Mouse (Mus musculus) frontal cortex, postnatal 10 days (tissue): ENCODE measurements around the gene Bhlhe41.

Source experiments
- DNase-seq, 2 experiments: peaks; one replicate each; pipeline ENCODE4 v3.0.0; 2022; ENCODE audit warnings: low spot score in 2 of 2, mixed read lengths in 1 of 2

Bhlhe41 gene

DNA sequence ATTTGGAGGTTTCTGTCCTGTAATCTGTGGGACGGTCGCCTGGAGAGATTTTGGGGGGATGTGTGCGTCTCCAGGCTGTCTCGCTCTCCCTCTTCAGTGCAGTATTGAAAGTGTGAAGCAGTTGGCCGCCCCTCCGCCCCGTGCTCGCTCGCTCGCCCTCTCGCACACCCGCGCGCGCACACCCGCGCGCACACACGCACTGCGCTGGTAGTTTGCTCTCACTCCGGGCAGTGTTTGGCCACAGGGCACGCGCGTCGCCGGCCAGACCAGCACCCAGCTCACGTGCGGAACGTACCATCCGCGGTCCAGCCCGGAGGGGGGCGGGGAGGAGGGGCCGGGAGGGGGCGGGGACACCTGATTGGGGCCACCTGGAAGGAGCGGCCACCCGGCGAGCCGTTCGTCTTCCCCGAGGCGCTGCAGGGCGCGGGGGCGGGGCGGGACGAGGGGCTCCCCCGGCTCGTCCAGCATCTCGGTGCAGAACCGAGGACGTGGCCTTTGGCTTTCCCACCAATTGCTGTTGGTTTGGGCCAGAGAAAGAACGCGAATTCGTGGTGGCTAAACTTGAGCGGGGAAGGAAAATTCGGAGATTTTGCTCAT is at the start of gene Bhlhe41:
TSS of gene Bhlhe41 (minus strand) at position 270 of the 597 bp plus-strand sequence.
- DNase-seq: peak; percentile 72 to 75

DNA sequence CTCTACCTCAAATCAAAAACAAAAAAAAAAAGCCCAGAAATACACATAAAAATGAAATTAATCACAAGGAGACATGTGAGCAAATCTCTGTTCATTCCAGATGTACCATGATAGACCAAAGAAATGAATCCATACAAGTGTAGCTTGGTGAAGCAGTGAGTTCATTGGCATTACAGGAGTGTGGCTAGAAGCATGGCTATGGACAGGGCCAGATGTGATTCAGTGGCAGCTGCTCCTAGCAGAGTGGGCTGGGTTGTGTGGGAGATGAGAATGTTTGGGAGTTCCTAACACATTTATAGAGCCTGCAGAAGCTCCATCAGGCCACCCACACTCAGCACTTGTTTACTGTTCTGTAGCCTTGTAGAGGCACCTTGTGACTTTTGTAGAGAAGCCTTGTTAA is 46.9 kb upstream of the Bhlhe41 start:
- DNase-seq: no peak

- DNase-seq: no peak
Observed at GRCm38 (mm10) chr6:145910469-145911426, 45.4 kb upstream of the Bhlhe41 start.

GRCm38 (mm10) chr6:145909943-145910342 is 44.6 kb upstream of the Bhlhe41 start:
- no peak for DNase-seq

DNA sequence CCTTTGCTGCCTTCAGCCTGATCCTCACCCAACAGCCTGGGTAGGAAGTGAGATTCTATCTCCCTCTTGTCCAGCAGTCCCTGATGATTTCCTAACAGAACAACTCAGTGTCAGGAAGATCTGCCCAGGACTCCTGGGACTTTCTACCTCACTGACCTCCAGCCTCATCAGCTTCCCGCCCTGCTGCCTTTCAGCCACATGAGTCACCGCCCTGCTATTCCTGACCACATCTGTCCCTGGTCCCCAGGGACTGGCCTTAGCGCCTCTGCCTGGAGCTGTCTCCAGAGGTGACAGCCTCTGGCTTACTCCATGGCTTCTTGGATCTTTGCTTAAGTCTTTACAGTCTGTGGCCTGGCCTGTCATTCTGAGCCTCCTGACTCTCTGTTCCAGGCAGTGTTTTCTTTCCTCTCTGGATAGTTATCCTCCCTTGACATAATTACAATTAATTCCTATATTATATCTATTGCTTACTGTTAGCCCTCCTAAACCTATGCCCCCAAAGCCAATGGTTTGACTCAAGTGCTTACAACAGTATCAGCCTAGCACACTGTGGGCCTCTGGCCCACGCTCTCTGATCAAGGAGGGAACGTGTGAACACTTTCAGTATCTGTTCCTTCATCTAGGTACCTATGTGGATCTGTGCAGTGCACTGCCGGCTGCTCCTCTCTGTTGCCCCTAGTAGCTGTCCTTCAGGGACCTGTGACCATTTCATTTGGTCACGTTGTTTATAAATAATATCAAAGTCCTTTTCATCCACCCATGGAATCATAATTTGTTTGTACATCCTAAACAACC is 40.9 kb upstream of the Bhlhe41 start:
- DNase-seq: no peak

DNA sequence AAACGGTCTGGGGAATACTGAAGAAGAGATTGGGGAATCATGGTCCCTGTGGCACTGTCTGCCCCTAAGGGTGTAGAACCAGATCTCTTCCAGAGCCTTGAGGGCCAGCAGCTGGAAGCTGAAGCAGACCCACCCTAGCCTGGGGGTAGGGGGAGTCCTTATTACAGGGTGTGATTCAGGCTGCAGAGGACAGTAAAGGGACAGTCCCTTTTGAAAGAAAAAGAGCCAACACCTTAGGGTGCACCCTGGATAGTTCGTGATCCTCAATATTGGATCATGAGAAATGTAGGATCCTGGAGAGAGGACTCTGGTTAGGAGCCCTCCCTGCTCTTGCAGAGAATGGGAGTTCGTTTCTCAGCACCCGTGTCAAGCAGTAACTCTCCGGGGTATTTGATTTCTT is 39.3 kb upstream of the Bhlhe41 start:
- DNase-seq: no peak

- no peak for DNase-seq
Observed at GRCm38 (mm10) chr6:145904169-145904568, 38.8 kb upstream of the Bhlhe41 start.

GRCm38 (mm10) chr6:145894669-145895342 is 29.4 kb upstream of the Bhlhe41 start:
- DNase-seq: no peak

GRCm38 (mm10) chr6:145893366-145894021 is 28.1 kb upstream of the Bhlhe41 start:
- no peak for DNase-seq

DNA sequence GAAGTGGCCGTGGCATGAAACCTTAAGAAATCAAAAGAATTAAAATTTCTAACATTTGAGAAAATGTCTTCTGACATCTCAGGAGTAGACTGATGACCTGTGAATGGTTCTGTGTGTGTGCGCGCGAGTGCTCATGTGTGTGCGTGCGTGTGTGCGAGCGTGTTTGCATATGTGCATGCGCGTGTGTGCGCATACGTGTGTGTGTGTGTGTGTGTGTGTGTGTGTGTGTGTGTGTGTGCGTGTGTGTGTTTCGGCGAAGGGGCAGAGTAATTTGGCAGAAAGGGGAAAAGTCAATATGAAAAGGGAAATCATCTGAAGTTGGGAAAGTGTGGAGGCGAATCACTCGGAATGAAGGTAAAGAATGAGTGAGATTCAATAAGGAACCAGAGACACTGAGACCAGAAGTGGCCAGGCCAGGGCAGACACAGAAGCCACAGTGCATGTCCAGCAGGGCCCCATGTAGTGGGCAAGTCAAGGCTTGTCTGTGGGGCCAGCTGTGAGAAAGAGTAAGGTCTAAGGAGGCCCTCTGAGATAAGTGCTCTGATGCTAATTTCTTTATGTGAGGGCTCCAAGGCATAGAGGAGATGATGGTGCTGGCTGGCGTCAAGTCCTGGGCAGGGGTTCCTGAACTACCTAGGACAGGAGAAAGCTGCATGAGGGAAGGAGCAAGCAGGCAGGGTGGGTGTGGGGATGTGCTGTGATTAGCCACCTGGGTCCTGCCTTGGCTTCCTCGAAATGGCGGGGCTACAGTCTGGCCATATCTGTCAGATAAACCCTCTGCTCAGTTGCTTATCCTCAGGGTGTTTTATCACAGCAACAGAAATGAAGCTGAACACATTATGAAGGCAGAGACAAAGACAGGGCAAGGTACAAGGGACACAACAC is 27.3 kb upstream of the Bhlhe41 start:
- no peak for DNase-seq

- DNase-seq: no peak
Observed at GRCm38 (mm10) chr6:145891951-145892350, 26.6 kb upstream of the Bhlhe41 start.

DNA sequence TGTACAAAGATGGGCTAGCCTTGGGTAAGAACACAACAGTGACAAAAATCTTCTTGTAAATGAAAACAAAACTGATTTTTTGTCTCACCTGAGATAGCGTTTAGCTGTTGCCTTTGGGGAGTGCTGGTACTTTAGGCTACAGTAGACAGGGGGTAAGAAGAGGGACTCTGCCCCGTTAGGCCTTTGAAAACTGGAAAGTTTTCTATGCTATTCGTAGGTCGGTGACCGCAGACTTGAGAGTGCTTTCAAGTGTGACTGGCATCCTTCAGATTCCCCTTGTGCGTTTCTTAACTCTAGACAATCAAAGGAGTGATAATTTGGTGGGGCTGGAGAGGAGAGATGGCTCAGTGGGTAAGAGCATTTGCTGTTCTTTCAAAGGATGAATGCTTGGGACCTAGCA is 22.4 kb upstream of the Bhlhe41 start:
- no peak for DNase-seq

DNA sequence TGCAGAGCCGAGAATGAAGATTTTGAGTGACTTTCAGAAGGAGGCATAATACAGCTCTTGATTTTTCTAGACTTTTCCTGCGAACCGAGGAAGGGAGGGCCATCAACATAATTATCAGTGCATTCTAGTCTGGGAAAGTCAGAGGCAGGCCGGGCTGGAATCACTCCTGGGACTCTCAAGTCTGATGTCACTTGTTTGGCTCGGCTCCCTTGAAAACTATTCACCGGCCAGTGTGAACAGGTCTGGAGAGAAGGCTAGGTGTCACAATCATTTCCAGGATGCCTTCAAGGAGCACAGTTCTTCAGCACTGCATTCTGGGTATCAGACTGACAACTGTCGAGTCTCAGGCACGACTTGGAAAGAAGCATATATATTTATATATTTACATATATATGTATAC is 20.9 kb upstream of the Bhlhe41 start:
- no peak for DNase-seq

- no peak for DNase-seq
Observed at GRCm38 (mm10) chr6:145885069-145885468, 19.7 kb upstream of the Bhlhe41 start.

DNA sequence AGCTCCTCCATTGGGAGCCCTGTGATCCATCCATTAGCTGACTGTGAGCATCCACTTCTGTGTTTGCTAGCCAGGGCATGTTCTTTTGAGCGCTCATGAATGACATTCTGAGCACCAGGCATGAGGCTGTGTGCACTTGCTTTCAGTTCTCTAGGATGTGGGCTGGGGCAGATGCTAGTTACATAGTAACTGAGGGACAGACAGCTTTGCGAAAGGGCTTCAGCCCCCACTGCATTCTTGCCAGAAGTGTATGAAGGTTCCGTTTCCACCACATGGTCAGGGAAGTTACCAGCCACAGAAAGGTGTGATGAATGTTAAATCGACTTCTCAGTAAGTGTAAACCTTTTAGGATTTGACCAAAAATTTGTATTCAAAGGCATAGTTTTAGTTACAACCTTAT is 18.3 kb upstream of the Bhlhe41 start:
- no peak for DNase-seq

GRCm38 (mm10) chr6:145883010-145883409 is 17.7 kb upstream of the Bhlhe41 start:
- no peak for DNase-seq

- no peak for DNase-seq
Observed at GRCm38 (mm10) chr6:145880609-145881008, 15.3 kb upstream of the Bhlhe41 start.

- peak in 1 of 2 experiments; percentile 31 for DNase-seq
Observed at GRCm38 (mm10) chr6:145876986-145877735, 11.8 kb upstream of the Bhlhe41 start.

GRCm38 (mm10) chr6:145873354-145873753 is 8.0 kb upstream of the Bhlhe41 start:
- no peak for DNase-seq
